Mouse (Mus musculus) MEL (cell line): ENCODE results near the gene Atp5d. TPM values are rescaled to one million over a fixed set of nuclear protein-coding genes. Genes with fewer than 3 reads are reported as not detected.

ENCODE experiments used
- DNase-seq: peaks from one replicate; pipeline ENCODE4 v3.0.0; 2011; ENCODE audit warnings: low read depth, low spot score
- H3K27ac ChIP-seq: 2 replicates; pipeline ENCODE4 v1.5.1; 2012; ENCODE audit warnings: low read depth, mild to moderate bottlenecking, control low read depth, low read length, moderate library complexity; ENCODE audit not compliant: control insufficient read depth
- H3K27me3 ChIP-seq, 2 experiments: fragments of 150-350 bp in 1 of 2; sonication (generic) in 1 of 2; 2 replicates each; pipeline ENCODE4 v1.6.1; 2012; ENCODE audit warnings: low read length in 2 of 2, mild to moderate bottlenecking in 2 of 2, improper control_type of control experiment in 1 of 2, moderate library complexity in 1 of 2; ENCODE audit not compliant: insufficient read depth in 2 of 2, control insufficient read depth in 1 of 2
- H3K36me3 ChIP-seq, 2 experiments: 2 replicates each; pipeline ENCODE4 v1.6.1; 2012 to 2014; ENCODE audit warnings: low read length in 2 of 2, improper control_type of control experiment in 1 of 2, inconsistent platforms in 1 of 2, mild to moderate bottlenecking in 1 of 2; ENCODE audit not compliant: insufficient read depth in 2 of 2, control insufficient read depth in 1 of 2
- H3K4me1 ChIP-seq, 2 experiments: fragments of 150-350 bp in 1 of 2; sonication (generic) in 1 of 2; 2 replicates each; pipeline ENCODE4 v1.6.1; 2012; ENCODE audit warnings: low read length in 2 of 2, improper control_type of control experiment in 1 of 2, mild to moderate bottlenecking in 1 of 2; ENCODE audit not compliant: insufficient read depth in 2 of 2, control insufficient read depth in 1 of 2
- H3K4me3 ChIP-seq, 2 experiments: fragments of 150-350 bp in 1 of 2; sonication (generic) in 1 of 2; 2 replicates each; pipeline ENCODE4 v1.5.1; 2012; ENCODE audit warnings: low read depth in 2 of 2, low read length in 2 of 2, mild to moderate bottlenecking in 2 of 2, moderate library complexity in 2 of 2, control low read depth in 1 of 2, improper control_type of control experiment in 1 of 2; ENCODE audit not compliant: control insufficient read depth in 1 of 2, insufficient read depth in 1 of 2
- H3K79me2 ChIP-seq: 2 replicates; pipeline ENCODE4 v1.6.1; 2012; ENCODE audit warnings: mild to moderate bottlenecking, low read length, moderate library complexity; ENCODE audit not compliant: control insufficient read depth, poor library complexity, insufficient read depth
- H3K9ac ChIP-seq: 2 replicates; pipeline ENCODE4 v1.6.1; 2012; ENCODE audit warnings: low read depth, mild to moderate bottlenecking, control low read depth, low read length, moderate library complexity; ENCODE audit not compliant: control insufficient read depth, poor library complexity, severe bottlenecking
- H3K9me3 ChIP-seq: fragments of 150-350 bp; sonication (generic); replicated peaks from 2 replicates; pipeline ENCODE4 v1.6.1; 2012; ENCODE audit warnings: mild to moderate bottlenecking, low read length, improper control_type of control experiment, moderate library complexity; ENCODE audit not compliant: insufficient read depth
- ELF1 ChIP-seq: IDR thresholded peaks from 2 replicates; pipeline ENCODE4 v1.6.1; 2014; ENCODE audit warnings: low read depth, mild to moderate bottlenecking, inconsistent platforms, low read length, improper control_type of control experiment, moderate library complexity
- ETS1 ChIP-seq: IDR thresholded peaks from 2 replicates; pipeline ENCODE4 v1.6.1; 2012; ENCODE audit warnings: low read depth, mild to moderate bottlenecking, inconsistent platforms, low read length, improper control_type of control experiment, moderate library complexity
- GABPA ChIP-seq: IDR thresholded peaks from 2 replicates; pipeline ENCODE4 v1.6.1; 2012; ENCODE audit warnings: low read depth, mild to moderate bottlenecking, inconsistent platforms, low read length, improper control_type of control experiment, moderate library complexity
- GATA1 ChIP-seq: IDR thresholded peaks from 2 replicates; pipeline ENCODE4 v1.6.1; 2011; ENCODE audit warnings: low read depth, low read length, improper control_type of control experiment
- HCFC1 ChIP-seq: IDR thresholded peaks from 2 replicates; pipeline ENCODE4 v1.6.1; 2012; ENCODE audit warnings: low read depth, mild to moderate bottlenecking, inconsistent platforms, low read length, improper control_type of control experiment, moderate library complexity
- JUND ChIP-seq: IDR thresholded peaks from 2 replicates; pipeline ENCODE4 v1.6.1; 2011; ENCODE audit warnings: low read depth, mild to moderate bottlenecking, improper control_type of control experiment, low read length
- KAT2A ChIP-seq: conservative IDR thresholded peaks from 2 replicates; pipeline ENCODE4 v1.6.1; 2012; ENCODE audit warnings: low read depth, low read length, improper control_type of control experiment, inconsistent platforms
- MAFK ChIP-seq: IDR thresholded peaks from 2 replicates; pipeline ENCODE4 v1.6.1; 2011; ENCODE audit warnings: low read depth, mild to moderate bottlenecking, low read length, improper control_type of control experiment, borderline replicate concordance
- MAZ ChIP-seq: IDR thresholded peaks from 2 replicates; pipeline ENCODE4 v1.6.1; 2012; ENCODE audit warnings: low read depth, mild to moderate bottlenecking, inconsistent platforms, low read length, improper control_type of control experiment
- MEF2A ChIP-seq: IDR thresholded peaks from 2 replicates; pipeline ENCODE4 v1.6.1; 2014; ENCODE audit warnings: low read depth, mild to moderate bottlenecking, inconsistent platforms, low read length, improper control_type of control experiment; ENCODE audit not compliant: poor library complexity, insufficient replicate concordance, severe bottlenecking; ENCODE audit errors: extremely low read depth
- MXI1 ChIP-seq: IDR thresholded peaks from 2 replicates; pipeline ENCODE4 v1.6.1; 2011; ENCODE audit warnings: mild to moderate bottlenecking, low read depth, low read length, improper control_type of control experiment
- MYB ChIP-seq: IDR thresholded peaks from 2 replicates; pipeline ENCODE4 v1.6.1; 2011; ENCODE audit warnings: mild to moderate bottlenecking, low read depth, low read length, improper control_type of control experiment
- MYC ChIP-seq: IDR thresholded peaks from 2 replicates; pipeline ENCODE4 v1.6.1; 2011; ENCODE audit warnings: low read depth, mild to moderate bottlenecking, low read length, improper control_type of control experiment, moderate library complexity
- NELFE ChIP-seq: IDR thresholded peaks from 2 replicates; pipeline ENCODE4 v1.6.1; 2011; ENCODE audit warnings: low read depth, low read length, improper control_type of control experiment
- NRF1 ChIP-seq: IDR thresholded peaks from 2 replicates; pipeline ENCODE4 v1.6.1; 2014; ENCODE audit warnings: low read depth, mild to moderate bottlenecking, inconsistent platforms, low read length, improper control_type of control experiment, moderate library complexity; ENCODE audit not compliant: poor library complexity, insufficient read depth, severe bottlenecking
- POLR2A ChIP-seq, 2 experiments: IDR thresholded peaks; 2 replicates each; pipeline ENCODE4 v1.6.1; 2011 to 2012; ENCODE audit warnings: low read length in 2 of 2, mild to moderate bottlenecking in 2 of 2, control low read depth in 1 of 2, improper control_type of control experiment in 1 of 2, low read depth in 1 of 2, moderate library complexity in 1 of 2; ENCODE audit not compliant: control insufficient read depth in 1 of 2, insufficient read depth in 1 of 2, poor library complexity in 1 of 2
- POLR2AphosphoS2 ChIP-seq: IDR thresholded peaks from 2 replicates; pipeline ENCODE4 v1.6.1; 2011; ENCODE audit warnings: low read length, improper control_type of control experiment
- POLR2AphosphoS5 ChIP-seq: IDR thresholded peaks from 2 replicates; pipeline ENCODE4 v1.6.1; 2012; ENCODE audit warnings: low read depth, borderline replicate concordance, mild to moderate bottlenecking, inconsistent platforms, low read length, moderate library complexity, mixed read lengths
- RCOR1 ChIP-seq: IDR thresholded peaks from 2 replicates; pipeline ENCODE4 v1.6.1; 2012; ENCODE audit warnings: low read depth, mild to moderate bottlenecking, inconsistent platforms, low read length, improper control_type of control experiment
- TAL1 ChIP-seq: IDR thresholded peaks from 2 replicates; pipeline ENCODE4 v1.6.1; 2012; ENCODE audit warnings: mild to moderate bottlenecking, inconsistent platforms, low read length, moderate library complexity, mixed read lengths
- TBP ChIP-seq: IDR thresholded peaks from 2 replicates; pipeline ENCODE4 v1.8.0; 2011; ENCODE audit warnings: low read depth, low read length, improper control_type of control experiment
- USF2 ChIP-seq, 2 experiments: IDR thresholded peaks; 2 replicates each; pipeline ENCODE4 v1.6.1; 2011 to 2012; ENCODE audit warnings: improper control_type of control experiment in 2 of 2, low read length in 2 of 2, borderline replicate concordance in 1 of 2, inconsistent platforms in 1 of 2, low read depth in 1 of 2, mild to moderate bottlenecking in 1 of 2; ENCODE audit not compliant: insufficient read depth in 1 of 2
- ZKSCAN1 ChIP-seq: IDR thresholded peaks from 2 replicates; pipeline ENCODE4 v1.6.1; 2012; ENCODE audit warnings: low read depth, mild to moderate bottlenecking, inconsistent platforms, low read length, improper control_type of control experiment, moderate library complexity
- ZMIZ1 ChIP-seq: IDR thresholded peaks from 2 replicates; pipeline ENCODE4 v1.6.1; 2012; ENCODE audit warnings: low read depth, mild to moderate bottlenecking, inconsistent platforms, low read length, improper control_type of control experiment, moderate library complexity
- ZNF384 ChIP-seq: IDR thresholded peaks from 2 replicates; pipeline ENCODE4 v1.6.1; 2012; ENCODE audit warnings: low read depth, mild to moderate bottlenecking, inconsistent platforms, low read length, improper control_type of control experiment
- polyA plus RNA-seq, 2 experiments: library from polyadenylated mRNA; stranded (reverse) in 1 of 2; unstranded in 1 of 2; fragments of >175 nt in 1 of 2; fragments of >200 nt in 1 of 2; gene quantifications; 2 replicates each; pipeline versions ENCODE4 v1.2.1 to v1.2.4; 2012; ENCODE audit warnings: low replicate concordance in 2 of 2, low read depth in 1 of 2; ENCODE audit not compliant: insufficient read length in 2 of 2, insufficient read depth in 1 of 2, missing spikeins in 1 of 2
- total RNA-seq: library from RNA; depleted of rRNA; stranded (reverse); fragments of 300-350 nt; gene quantifications from 2 replicates; pipeline ENCODE4 v1.2.3, GENCODE M21; 2012

The Atp5d gene
- total and polyA plus RNA-seq, 3 experiments = 300 to 657 (median 308) TPM

GRCm38 (mm10) chr10:80092690-80093089 lies 45.7 kb upstream of the Atp5d start:
- no peak overlapping the region for H3K9ac ChIP-seq
- no peak overlapping the region for H3K4me3 ChIP-seq
- H3K36me3 ChIP-seq = peaks cover 0 to 4% of the 10 kb centered on the region in 2 experiments; a peak in 3 of 4 replicates
- H3K27ac ChIP-seq = no peak overlapping the region
- H3K79me2 ChIP-seq = peaks cover 7% of the 10 kb centered on the region
- H3K4me1 ChIP-seq = peaks cover under 1 to 4% of the 10 kb centered on the region in 2 experiments
- no peaks in the 10 kb centered on the region for H3K27me3 ChIP-seq
- no peaks in the 10 kb centered on the region for H3K9me3 ChIP-seq
- DNase-seq = no peak
- TF ChIP-seq MYC = no peak
- no peak for TF ChIP-seq GATA1
- no peak for TF ChIP-seq ELF1
- no peak for TF ChIP-seq HCFC1
- no peak for TF ChIP-seq TAL1
- no peak for TF ChIP-seq MAFK
- no peak for TF ChIP-seq MYB
- no peak for TF ChIP-seq RCOR1
- no peak for TF ChIP-seq USF2 (IDR thresholded peaks at IDR 0.05; ENCODE audit: borderline replicate concordance in 1 of 2, insufficient read depth in 1 of 2, low read depth in 1 of 2, low read length in 2 of 2)
- no peak for TF ChIP-seq KAT2A
- TF ChIP-seq POLR2AphosphoS5 = no peak
- TF ChIP-seq ETS1 = no peak

DNA sequence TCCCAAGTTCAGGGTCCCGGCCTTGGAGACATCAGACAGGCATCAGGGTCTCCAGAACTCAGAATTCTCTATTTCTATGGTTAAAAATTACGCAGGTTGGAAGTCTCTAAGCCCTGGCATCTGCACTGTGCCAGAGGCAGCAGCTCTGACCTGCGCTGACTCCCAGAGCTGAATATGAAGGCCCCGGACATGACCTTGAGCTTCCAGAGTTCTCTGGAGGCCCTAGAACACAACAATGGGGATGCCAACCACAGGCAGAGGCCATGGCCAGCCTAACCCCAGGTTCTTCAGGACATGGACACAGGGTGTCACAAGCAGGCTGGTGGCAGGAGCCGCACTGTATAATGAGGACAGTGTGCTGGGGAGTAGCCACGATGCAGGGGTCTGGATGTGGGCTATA lies 44.3 kb upstream of the Atp5d start:
- no peak for DNase-seq
- H3K79me2 ChIP-seq = peaks cover 18% of the 10 kb centered on the region
- H3K9me3 ChIP-seq = no peaks in the 10 kb centered on the region
- peaks cover 0 to 9% of the 10 kb centered on the region in 2 experiments; a peak in 3 of 4 replicates for H3K36me3 ChIP-seq
- H3K4me3 ChIP-seq = no peak overlapping the region
- TF ChIP-seq POLR2AphosphoS2 (no peak), GABPA (no peak), ZMIZ1 (no peak), USF2 (IDR thresholded peaks at IDR 0.05; ENCODE audit: borderline replicate concordance in 1 of 2, insufficient read depth in 1 of 2, low read depth in 1 of 2, low read length in 2 of 2) (no peak), ZNF384 (no peak), MAZ (no peak), ELF1 (no peak), MYC (no peak), MAFK (no peak), POLR2A (IDR thresholded peaks at IDR 0.05; ENCODE audit: control insufficient read depth in 1 of 2, insufficient read depth in 1 of 2, low read depth in 1 of 2, low read length in 2 of 2, poor library complexity in 1 of 2) (no peak), NELFE (no peak), MXI1 (no peak), JUND (no peak), ZKSCAN1 (no peak), TBP (no peak), TAL1 (no peak), MEF2A (no peak), ETS1 (no peak), HCFC1 (no peak), NRF1 (no peak)
- no peak overlapping the region for H3K9ac ChIP-seq
- peaks cover 2 to 18% of the 10 kb centered on the region in 2 experiments for H3K4me1 ChIP-seq
- H3K27me3 ChIP-seq = no peaks in the 10 kb centered on the region
- H3K27ac ChIP-seq = no peak overlapping the region
